Mouse (Mus musculus) limb, embryonic 14.5 days (tissue): ENCODE measurements around the gene Snapc5. TPM values are rescaled to one million over a fixed set of nuclear protein-coding genes. Genes with fewer than 3 reads are reported as not detected.
A peak's percentile ranks its signal among the peaks of the same experiment; 100 is the strongest.
"Not testable (repeated sequence)": the region's sequence is repeated elsewhere in the genome, so short reads cannot be mapped to it uniquely, and the experiment has no call there.

ENCODE experiments used
- ATAC-seq: fragments of 200-750 bp; cut with Nextera tagmentation; 2 replicates; pipeline ENCODE4 v1.8.0; 2017; ENCODE audit warnings: low read depth, moderate number of reproducible peaks, moderate TSS enrichment; ENCODE audit not compliant: low FRiP score
- DNase-seq: peaks from one replicate; pipeline ENCODE4 v3.0.0-alpha.2; 2015; ENCODE audit warnings: low spot score
- H3K27ac ChIP-seq: fragments of 300-500 bp; sonication (generic); replicated peaks from 2 replicates; pipeline ENCODE4 v1.5.1; 2014; ENCODE audit warnings: low read depth, mild to moderate bottlenecking, low read length, moderate library complexity, mixed read lengths
- H3K27me3 ChIP-seq: fragments of 300-500 bp; sonication (generic); 2 replicates; pipeline ENCODE4 v1.6.1; 2014; ENCODE audit warnings: low read length, mixed read lengths; ENCODE audit not compliant: control insufficient read depth, insufficient read depth
- H3K36me3 ChIP-seq: fragments of 300-500 bp; sonication (generic); 2 replicates; pipeline ENCODE4 v1.6.1; 2014; ENCODE audit warnings: mild to moderate bottlenecking, low read length, moderate library complexity, mixed read lengths; ENCODE audit not compliant: control insufficient read depth, insufficient read depth
- H3K4me1 ChIP-seq: fragments of 300-500 bp; sonication (generic); 2 replicates; pipeline ENCODE4 v1.6.1; 2014; ENCODE audit warnings: antibody characterized with exemption, low read length, mixed read lengths; ENCODE audit not compliant: control insufficient read depth, insufficient read depth
- H3K4me2 ChIP-seq: fragments of 300-500 bp; sonication (generic); replicated peaks from 2 replicates; pipeline ENCODE4 v1.6.1; 2014; ENCODE audit warnings: low read depth, mild to moderate bottlenecking, low read length, moderate library complexity; ENCODE audit not compliant: severe bottlenecking
- H3K4me3 ChIP-seq: fragments of 300-500 bp; sonication (generic); replicated peaks from 2 replicates; pipeline ENCODE4 v1.5.1; 2014; ENCODE audit warnings: low read length
- H3K9ac ChIP-seq: fragments of 300-500 bp; sonication (generic); 2 replicates; pipeline ENCODE4 v1.6.1; 2014; ENCODE audit warnings: mild to moderate bottlenecking, low read depth, low read length, moderate library complexity; ENCODE audit not compliant: severe bottlenecking
- H3K9me3 ChIP-seq: fragments of 300-500 bp; sonication (generic); 2 replicates; pipeline ENCODE4 v1.6.1; 2016; ENCODE audit warnings: low read length; ENCODE audit not compliant: control insufficient read depth
- POLR2A ChIP-seq: fragments of 200-500 bp; IDR thresholded peaks from 2 replicates; pipeline ENCODE4 v1.8.0; 2012; ENCODE audit warnings: inconsistent platforms, mild to moderate bottlenecking, moderate library complexity, borderline replicate concordance; ENCODE audit not compliant: insufficient read depth, insufficient read length; ENCODE audit errors: extremely low read depth
- WGBS: fragments of 180-500 bp; shearing (Covaris S2); extraction: QIAGEN DNeasy Blood & Tissue Kit; methylation state at CpG from one replicate; pipeline ENCODE4 v1.1.7; 2014; 5-methylcytosine and 5-hydroxymethylcytosine counted together
- polyA plus RNA-seq, 2 experiments: library from polyadenylated mRNA; depleted of rRNA in 1 of 2; stranded (reverse) in 1 of 2; unstranded in 1 of 2; fragments of >200 nt; fragmentation: Nextera tagmentation in 1 of 2; extraction: Ambion mirVana in 1 of 2; gene quantifications; 2 replicates each; pipeline versions ENCODE4 v1.2.1 to v1.2.3; 2012 to 2014

The Snapc5 gene
- polyA plus RNA-seq (2012; rRNA removed), result 10.5 and 16.8 TPM in 2 replicates
- 19.1 and 22.6 TPM in 2 replicates for polyA plus RNA-seq (2014; fragmentation: Nextera tagmentation; extraction: Ambion mirVana)

DNA sequence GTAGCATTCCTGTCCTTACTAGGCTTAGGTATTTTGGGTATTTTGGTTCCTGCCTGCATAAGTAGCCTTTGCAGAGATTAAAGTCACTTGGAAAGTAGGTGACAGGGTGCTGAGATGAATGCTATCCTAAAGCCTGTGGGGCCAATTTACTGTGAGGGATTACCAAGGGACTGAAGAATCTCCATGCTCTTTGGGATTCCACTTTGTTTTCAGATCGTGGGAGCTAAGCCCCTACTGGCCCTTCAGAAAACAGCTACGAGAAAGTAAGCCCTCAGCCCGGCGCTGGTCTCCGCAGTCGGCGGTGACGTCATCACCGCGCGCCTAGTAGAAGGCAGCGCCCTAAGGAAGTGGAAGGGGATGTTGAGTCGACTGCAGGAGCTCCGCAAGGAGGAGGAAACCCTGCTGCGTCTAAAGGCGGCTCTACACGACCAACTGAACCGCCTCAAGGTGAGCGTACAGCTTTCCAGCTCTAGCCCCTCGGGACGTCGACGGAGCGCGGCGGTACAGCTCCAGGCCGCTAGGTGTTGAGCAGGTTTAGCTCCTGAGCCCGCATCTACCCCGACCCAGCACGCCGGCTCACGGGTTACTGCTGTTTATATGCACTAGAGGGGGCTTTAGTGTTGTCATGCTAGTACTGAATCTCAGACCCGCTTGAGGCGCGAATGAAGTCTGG is at the start of gene Snapc5:
TSS of gene Snapc5 (plus strand) at position 301 of the 673 bp plus-strand sequence.
- no peaks in the 10 kb centered on the region for H3K27me3 ChIP-seq
- peak within 1 kb of the TSS; percentile 62 for H3K4me3 ChIP-seq
- peak within 1 kb of the TSS; percentile 72 for H3K9ac ChIP-seq
- H3K27ac ChIP-seq, result peak within 1 kb of the TSS; percentile 70
- H3K36me3 ChIP-seq, result peaks cover 72% of the 10 kb centered on the region
- H3K4me2 ChIP-seq, result peak within 1 kb of the TSS; percentile 48
- peaks cover 19% of the 10 kb centered on the region for H3K4me1 ChIP-seq
- H3K9me3 ChIP-seq, result no peaks in the 10 kb centered on the region
- WGBS, result under 1% methylated on average over 35 of the region's 35 CpGs
- TF ChIP-seq POLR2A, result no peak
- peak; percentile 91 for ATAC-seq
- peak; percentile 97 for DNase-seq

- Histone ChIP-seq H3K9ac (no peak overlapping the region), H3K4me2 (no peak overlapping the region), H3K4me3 (no peak overlapping the region), H3K27me3 (no peaks in the 10 kb centered on the region), H3K9me3 (no peaks in the 10 kb centered on the region), H3K4me1 (no peaks in the 10 kb centered on the region), H3K36me3 (peaks cover 10% of the 10 kb centered on the region; the same call in 1 of the 2 replicates), H3K27ac (no peak overlapping the region)
- ATAC-seq, result no peak
- TF ChIP-seq POLR2A, result no peak
- WGBS, result 81% methylated on average over 6 of the region's 6 CpGs
- no peak for DNase-seq
These were observed 47.5 kb upstream of the Snapc5 start for GRCm38 (mm10) chr9:64131623-64132022.

GRCm38 (mm10) chr9:64138896-64139295 is 40.2 kb upstream of the Snapc5 start:
- H3K27me3 ChIP-seq, H3K27ac ChIP-seq, H3K4me3 ChIP-seq, H3K4me1 ChIP-seq, H3K9me3 ChIP-seq, H3K9ac ChIP-seq, ATAC-seq, H3K4me2 ChIP-seq: not testable (repeated sequence)
- WGBS, result 4% methylated on average over 6 of the region's 6 CpGs
- peaks cover 38% of the 10 kb centered on the region for H3K36me3 ChIP-seq
- DNase-seq, result peak; percentile 62

GRCm38 (mm10) chr9:64139879-64140278 is 39.2 kb upstream of the Snapc5 start:
- TF ChIP-seq POLR2A, result no peak
- no peaks in the 10 kb centered on the region for H3K4me1 ChIP-seq
- H3K9me3 ChIP-seq, result no peaks in the 10 kb centered on the region
- no peak for DNase-seq
- 93% methylated on average over 9 of the region's 9 CpGs for WGBS
- H3K36me3 ChIP-seq, result peaks cover 39% of the 10 kb centered on the region
- H3K4me2 ChIP-seq, result no peak overlapping the region
- no peak overlapping the region for H3K4me3 ChIP-seq
- no peaks in the 10 kb centered on the region for H3K27me3 ChIP-seq
- ATAC-seq, result no peak
- H3K9ac ChIP-seq, result no peak overlapping the region
- no peak overlapping the region for H3K27ac ChIP-seq

DNA sequence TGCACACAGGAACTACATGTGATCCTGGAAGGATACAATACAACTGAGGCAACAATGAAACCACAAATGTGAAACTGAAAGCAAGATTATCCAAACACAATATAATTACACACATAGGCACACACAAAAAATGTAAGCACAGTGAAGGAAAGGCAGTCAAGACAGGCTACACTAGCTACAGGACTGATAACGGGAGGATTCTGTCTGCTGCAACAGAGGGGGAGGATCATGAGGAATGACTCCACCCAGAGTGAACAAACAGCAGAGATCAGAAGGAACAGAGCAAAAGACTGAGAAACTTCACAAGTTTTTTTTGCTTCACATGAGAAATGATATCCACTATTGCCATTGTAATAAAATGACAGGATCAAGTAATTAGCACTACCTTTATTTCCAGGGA is 22.4 kb upstream of the Snapc5 start:
- Histone ChIP-seq H3K36me3 (peaks cover 68% of the 10 kb centered on the region), H3K9me3 (no peaks in the 10 kb centered on the region), H3K4me1 (no peaks in the 10 kb centered on the region), H3K9ac (no peak overlapping the region), H3K4me2 (no peak overlapping the region), H3K27ac (no peak overlapping the region), H3K4me3 (no peak overlapping the region), H3K27me3 (no peaks in the 10 kb centered on the region)
- DNase-seq (no peak), ATAC-seq (no peak)
- 95% methylated on average over 1 of the region's 1 CpGs for WGBS
- no peak for TF ChIP-seq POLR2A
